Mouse (Mus musculus) CH12.LX (cell line): ENCODE measurements around the gene Gm10295. TPM values are rescaled to one million over a fixed set of nuclear protein-coding genes. Genes with fewer than 3 reads are reported as not detected.

Experiments
- DNase-seq: peaks from one replicate; pipeline ENCODE4 v3.0.0-alpha.2; 2013; ENCODE audit errors: extremely low read depth
- H3K27ac ChIP-seq: 2 replicates; pipeline ENCODE4 v1.5.1; 2012; ENCODE audit warnings: low read depth, mild to moderate bottlenecking, control low read depth, moderate library complexity; ENCODE audit not compliant: insufficient read depth
- H3K27me3 ChIP-seq: replicated peaks from 2 replicates; pipeline ENCODE3; 2012; ENCODE audit warnings: inconsistent platforms
- H3K36me3 ChIP-seq, 2 experiments: replicated peaks in 1 of 2; 2 replicates each; pipeline versions ENCODE3 to v1.6.1; 2012; ENCODE audit warnings: inconsistent platforms in 1 of 2, low read length in 1 of 2, mild to moderate bottlenecking in 1 of 2, mixed read lengths in 1 of 2, moderate library complexity in 1 of 2; ENCODE audit not compliant: control insufficient read depth in 1 of 2, insufficient read depth in 1 of 2
- H3K4me1 ChIP-seq, 2 experiments: 2 replicates each; pipeline ENCODE4 v1.6.1; 2012; ENCODE audit warnings: inconsistent platforms in 1 of 2, moderate library complexity in 1 of 2; ENCODE audit not compliant: insufficient read depth in 2 of 2, control insufficient read depth in 1 of 2
- H3K4me2 ChIP-seq: 2 replicates; pipeline ENCODE4 v1.6.1; 2012; ENCODE audit warnings: low read depth, mild to moderate bottlenecking, control low read depth; ENCODE audit not compliant: poor library complexity, insufficient read depth, severe bottlenecking
- H3K4me3 ChIP-seq, 3 experiments: fragments of 150-350 bp in 1 of 3; sonication (generic) in 1 of 3; replicated peaks in 1 of 3; 2 replicates each; pipeline versions ENCODE3 to v1.5.1; 2011 to 2012; ENCODE audit warnings: low read depth in 2 of 3, low read length in 2 of 3, mild to moderate bottlenecking in 2 of 3, moderate library complexity in 2 of 3, control low read depth in 1 of 3, improper control_type of control experiment in 1 of 3, inconsistent platforms in 1 of 3, mixed read lengths in 1 of 3; ENCODE audit not compliant: poor library complexity in 1 of 3
- H3K79me2 ChIP-seq: replicated peaks from 2 replicates; pipeline ENCODE4 v1.6.1; 2012; ENCODE audit warnings: mild to moderate bottlenecking, moderate library complexity; ENCODE audit not compliant: control insufficient read depth, poor library complexity, insufficient read depth, severe bottlenecking; ENCODE audit errors: extremely low read depth
- H3K9ac ChIP-seq: 2 replicates; pipeline ENCODE4 v1.6.1; 2012; ENCODE audit warnings: low read depth, mild to moderate bottlenecking, control low read depth, moderate library complexity; ENCODE audit not compliant: insufficient read depth
- H3K9me3 ChIP-seq: replicated peaks from 2 replicates; pipeline ENCODE3; 2012; ENCODE audit warnings: low read length, inconsistent platforms, mixed read lengths
- BHLHE40 ChIP-seq: IDR thresholded peaks from 2 replicates; pipeline ENCODE4 v1.6.1; 2011; ENCODE audit warnings: mild to moderate bottlenecking, low read depth, low read length, improper control_type of control experiment
- CHD1 ChIP-seq: IDR thresholded peaks from 2 replicates; pipeline ENCODE4 v1.6.1; 2012; ENCODE audit warnings: low read depth, low read length, improper control_type of control experiment, inconsistent platforms
- CTCF ChIP-seq, 2 experiments: IDR thresholded peaks in 1 of 2; conservative IDR thresholded peaks in 1 of 2; 2 replicates each; pipeline ENCODE4 v1.5.1; 2011 to 2012; ENCODE audit warnings: low read depth in 2 of 2, low read length in 2 of 2, improper control_type of control experiment in 1 of 2, inconsistent platforms in 1 of 2, mild to moderate bottlenecking in 1 of 2, moderate library complexity in 1 of 2
- E2F4 ChIP-seq: IDR thresholded peaks from 2 replicates; pipeline ENCODE4 v1.6.1; 2011; ENCODE audit warnings: low read depth, low read length, improper control_type of control experiment; ENCODE audit not compliant: insufficient replicate concordance
- ELF1 ChIP-seq: IDR thresholded peaks from 2 replicates; pipeline ENCODE4 v1.6.1; 2014; ENCODE audit warnings: low read depth, mild to moderate bottlenecking, inconsistent platforms, low read length, improper control_type of control experiment
- EP300 ChIP-seq: IDR thresholded peaks from 2 replicates; pipeline ENCODE4 v1.6.1; 2011; ENCODE audit warnings: low read length, improper control_type of control experiment
- ETS1 ChIP-seq: conservative IDR thresholded peaks from 2 replicates; pipeline ENCODE4 v1.6.1; 2012; ENCODE audit warnings: low read depth, mild to moderate bottlenecking, inconsistent platforms, low read length, improper control_type of control experiment, moderate library complexity
- HCFC1 ChIP-seq: IDR thresholded peaks from 2 replicates; pipeline ENCODE4 v1.6.1; 2012; ENCODE audit warnings: low read depth, mild to moderate bottlenecking, inconsistent platforms, low read length, improper control_type of control experiment
- JUN ChIP-seq: IDR thresholded peaks from 2 replicates; pipeline ENCODE4 v1.6.1; 2011; ENCODE audit warnings: low read depth, mild to moderate bottlenecking, low read length, improper control_type of control experiment, moderate library complexity; ENCODE audit not compliant: insufficient read depth
- JUND ChIP-seq: conservative IDR thresholded peaks from 2 replicates; pipeline ENCODE4 v1.6.1; 2011; ENCODE audit warnings: low read depth, low read length, improper control_type of control experiment
- MAZ ChIP-seq: IDR thresholded peaks from 2 replicates; pipeline ENCODE4 v1.6.1; 2012; ENCODE audit warnings: low read depth, mild to moderate bottlenecking, inconsistent platforms, low read length, improper control_type of control experiment, moderate library complexity
- MXI1 ChIP-seq: IDR thresholded peaks from 2 replicates; pipeline ENCODE4 v1.6.1; 2011; ENCODE audit warnings: mild to moderate bottlenecking, low read depth, low read length, improper control_type of control experiment
- NELFE ChIP-seq: IDR thresholded peaks from 2 replicates; pipeline ENCODE4 v1.6.1; 2011; ENCODE audit warnings: low read depth, low read length, improper control_type of control experiment
- NRF1 ChIP-seq: IDR thresholded peaks from 2 replicates; pipeline ENCODE4 v1.6.1; 2014; ENCODE audit warnings: low read depth, mild to moderate bottlenecking, inconsistent platforms, low read length, improper control_type of control experiment, moderate library complexity
- POLR2A ChIP-seq: IDR thresholded peaks from 2 replicates; pipeline ENCODE4 v1.6.1; 2011; ENCODE audit warnings: low read depth, mild to moderate bottlenecking, improper control_type of control experiment, low read length
- POLR2AphosphoS2 ChIP-seq: IDR thresholded peaks from 2 replicates; pipeline ENCODE4 v1.6.1; 2011; ENCODE audit warnings: low read depth, low read length, improper control_type of control experiment
- RAD21 ChIP-seq: IDR thresholded peaks from 2 replicates; pipeline ENCODE4 v1.6.1; 2011; ENCODE audit warnings: low read depth, mild to moderate bottlenecking, low read length, improper control_type of control experiment, moderate library complexity
- UBTF ChIP-seq: IDR thresholded peaks from 2 replicates; pipeline ENCODE4 v1.6.1; 2012; ENCODE audit warnings: low read depth, mild to moderate bottlenecking, inconsistent platforms, low read length, improper control_type of control experiment, moderate library complexity
- USF2 ChIP-seq: conservative IDR thresholded peaks from 2 replicates; pipeline ENCODE4 v1.6.1; 2011; ENCODE audit warnings: low read depth, low read length, improper control_type of control experiment
- ZKSCAN1 ChIP-seq: IDR thresholded peaks from 2 replicates; pipeline ENCODE4 v1.6.1; 2012; ENCODE audit warnings: low read depth, inconsistent platforms, low read length, improper control_type of control experiment, borderline replicate concordance
- ZMIZ1 ChIP-seq: IDR thresholded peaks from 2 replicates; pipeline ENCODE4 v1.6.1; 2012; ENCODE audit warnings: low read depth, mild to moderate bottlenecking, inconsistent platforms, low read length, improper control_type of control experiment
- ZNF384 ChIP-seq: IDR thresholded peaks from 2 replicates; pipeline ENCODE4 v1.6.1; 2012; ENCODE audit warnings: low read depth, low read length, improper control_type of control experiment, inconsistent platforms
- dilution Hi-C: fragments of 300-500 bp; cut with MboI; formaldehyde crosslinking; loops from 2 replicates; pipeline ENCODE4 v1.14.3; 2020; ENCODE audit warnings: low sequenced_read_pairs; ENCODE audit not compliant: extremely low pct_unique_long_range_greater_than_20kb, extremely low pct_ligation_motif_present
- in situ Hi-C: fragments of 300-500 bp; cut with MboI; formaldehyde crosslinking; loops from 3 replicates; pipeline ENCODE4 v1.14.3; 2019; ENCODE audit warnings: low sequenced_read_pairs, low pct_ligation_motif_present, low pct_unique_long_range_greater_than_20kb, mixed read lengths
- polyA plus RNA-seq: library from polyadenylated mRNA; unstranded; fragments of >175 nt; gene quantifications from 2 replicates; pipeline ENCODE4 v1.2.1, GENCODE M21; 2012; ENCODE audit warnings: low read depth; ENCODE audit not compliant: insufficient read length
- total RNA-seq, 2 experiments: library from RNA; depleted of rRNA; stranded (reverse); fragments of 300-350 nt in 1 of 2; fragments of >200 nt in 1 of 2; gene quantifications; 2 replicates each; pipeline ENCODE4 v1.2.3; 2012 to 2014

Gm10295 gene
- total and polyA plus RNA-seq, 3 experiments = not detected

GRCm38 (mm10) chr7:71308051-71308450 is 43.2 kb downstream of the Gm10295 start:
- Histone ChIP-seq H3K36me3 (no peaks in the 10 kb centered on the region), H3K27me3 (no peaks in the 10 kb centered on the region), H3K9me3 (peaks cover 49% of the 10 kb centered on the region), H3K27ac (no peak overlapping the region), H3K79me2 (no peaks in the 10 kb centered on the region), H3K4me3 (no peak overlapping the region), H3K9ac (no peak overlapping the region), H3K4me1 (no peaks in the 10 kb centered on the region), H3K4me2 (no peak overlapping the region)
- DNase-seq = no peak
- dilution Hi-C loops = no loop called here
- in situ Hi-C loops = no loop called here
- no peak for TF ChIP-seq POLR2AphosphoS2
- TF ChIP-seq CTCF (conservative IDR thresholded peaks at IDR 0.05 in 1 of 2, IDR thresholded peaks at IDR 0.05 in 1 of 2; ENCODE audit: low read depth in 2 of 2, low read length in 2 of 2) = no peak
- no peak for TF ChIP-seq NELFE
- no peak for TF ChIP-seq MXI1
- TF ChIP-seq JUN = no peak
- TF ChIP-seq BHLHE40 = no peak
- TF ChIP-seq NRF1 = no peak
- no peak for TF ChIP-seq USF2
- no peak for TF ChIP-seq POLR2A
- no peak for TF ChIP-seq MAZ
- TF ChIP-seq HCFC1 = no peak
- no peak for TF ChIP-seq ETS1
- no peak for TF ChIP-seq ELF1
- TF ChIP-seq ZNF384 = no peak
- TF ChIP-seq ZKSCAN1 = no peak
- no peak for TF ChIP-seq E2F4
- no peak for TF ChIP-seq JUND
- no peak for TF ChIP-seq EP300

DNA sequence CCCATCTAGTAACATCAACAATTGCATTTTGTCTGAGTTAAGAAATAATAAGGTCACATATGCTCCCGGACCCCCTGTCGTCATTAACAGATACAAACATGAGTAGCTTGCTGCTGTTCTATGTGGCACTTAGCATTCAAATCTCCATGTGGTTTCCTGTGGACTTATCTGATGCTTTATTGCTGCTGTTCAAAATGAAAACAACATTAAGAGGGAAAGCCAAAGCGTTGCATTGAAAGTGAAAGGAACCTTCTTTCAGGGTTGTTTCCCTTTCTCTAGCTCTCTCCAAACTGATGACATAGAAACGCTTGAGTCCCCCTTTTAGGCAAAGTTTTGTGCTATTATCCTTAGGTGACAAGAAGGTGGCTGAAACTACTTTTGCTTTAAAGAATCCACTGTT is 48.6 kb downstream of the Gm10295 start:
- no peak overlapping the region for H3K9ac ChIP-seq
- no peak overlapping the region for H3K4me3 ChIP-seq
- peaks cover 48% of the 10 kb centered on the region for H3K9me3 ChIP-seq
- DNase-seq = no peak
- H3K79me2 ChIP-seq = no peaks in the 10 kb centered on the region
- TF ChIP-seq ZMIZ1 (no peak), NELFE (no peak), NRF1 (no peak), UBTF (no peak), MXI1 (no peak), RAD21 (no peak), POLR2AphosphoS2 (no peak), CHD1 (no peak), E2F4 (no peak), EP300 (no peak), POLR2A (no peak)
- no peak overlapping the region for H3K27ac ChIP-seq
- H3K36me3 ChIP-seq = no peaks in the 10 kb centered on the region
- dilution Hi-C loops (no loop called here), in situ Hi-C loops (no loop called here)
- H3K4me2 ChIP-seq = no peak overlapping the region
- no peaks in the 10 kb centered on the region for H3K4me1 ChIP-seq
- no peaks in the 10 kb centered on the region for H3K27me3 ChIP-seq
